Mouse (Mus musculus): Measurements from ENCODE around the gene Myl12a.

Myl12a gene

GRCm38 (mm10) chr17:70990403-70991303, 12.0 kb downstream of the Myl12a start:
- in situ Hi-C loops (cut with MboI; ENCODE audit: low sequenced_read_pairs) = no loop called here

GRCm38 (mm10) chr17:70989991-70990390, 12.7 kb downstream of the Myl12a start:
- in situ Hi-C loops (cut with MboI; ENCODE audit: low sequenced_read_pairs) = no loop called here

DNA sequence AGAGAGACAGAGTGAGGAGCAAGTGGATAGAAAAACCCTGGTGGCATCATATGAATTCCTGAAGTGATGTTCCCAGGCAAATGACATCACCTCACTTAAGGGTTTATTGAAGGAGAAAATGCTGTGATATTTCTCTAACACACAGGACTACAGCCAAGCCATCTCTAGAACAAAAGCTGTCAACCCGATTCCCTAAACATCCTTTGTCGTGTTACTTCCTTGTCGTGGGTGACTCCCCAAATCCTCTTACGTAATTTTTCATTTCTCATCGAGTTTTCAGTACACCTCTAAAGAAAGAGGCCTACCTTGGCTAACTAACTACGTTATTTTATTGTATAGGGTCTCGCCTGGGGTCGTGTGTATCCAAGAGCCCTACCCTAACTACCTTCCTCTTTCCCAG, 13.2 kb downstream of the Myl12a start:
- in situ Hi-C loops (cut with MboI; ENCODE audit: low sequenced_read_pairs) = no loop called here

GRCm38 (mm10) chr17:70988337-70988767, 14.3 kb downstream of the Myl12a start:
- in situ Hi-C loops (cut with MboI; ENCODE audit: low sequenced_read_pairs) = no loop called here

GRCm38 (mm10) chr17:70986831-70987660, 15.6 kb downstream of the Myl12a start:
- in situ Hi-C loops (cut with MboI; ENCODE audit: low sequenced_read_pairs) = no loop called here

DNA sequence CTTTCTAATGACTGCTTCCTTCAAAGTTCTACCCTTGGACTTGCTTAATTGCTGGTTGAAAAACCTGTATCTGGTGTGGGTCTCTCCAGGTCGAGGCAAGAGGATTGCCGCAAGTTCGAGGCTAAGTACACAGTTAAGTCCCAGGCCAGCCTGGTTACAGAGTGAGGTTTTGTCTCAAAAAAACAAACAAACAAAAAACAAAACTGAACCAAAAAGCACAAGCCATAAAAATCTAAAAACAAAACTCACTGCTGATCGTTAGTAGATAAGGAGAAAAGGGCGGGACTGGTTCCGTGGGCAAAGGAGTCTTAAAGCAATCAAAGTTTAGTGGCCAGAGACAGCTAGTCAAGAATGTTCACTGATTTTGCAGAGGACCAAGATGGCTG, 16.3 kb downstream of the Myl12a start:
- in situ Hi-C loops (cut with MboI; ENCODE audit: low sequenced_read_pairs) = no loop called here

- in situ Hi-C loops (cut with MboI; ENCODE audit: low sequenced_read_pairs) = no loop called here
Observed at GRCm38 (mm10) chr17:70985501-70986354, 16.9 kb downstream of the Myl12a start.

- in situ Hi-C loops (cut with MboI; ENCODE audit: low sequenced_read_pairs) = no loop called here
Observed at GRCm38 (mm10) chr17:70979345-70980223, 23.1 kb downstream of the Myl12a start.

GRCm38 (mm10) chr17:70977799-70978198, 24.9 kb downstream of the Myl12a start:
- in situ Hi-C loops (cut with MboI; ENCODE audit: low sequenced_read_pairs) = no loop called here

GRCm38 (mm10) chr17:70974065-70974464, 28.6 kb downstream of the Myl12a start:
- in situ Hi-C loops (cut with MboI; ENCODE audit: low sequenced_read_pairs) = loop anchor here (25.0 kb wide), 1 partner anchor 237 kb away; no protein-coding TSS in a partner anchor

- in situ Hi-C loops (cut with MboI; ENCODE audit: low sequenced_read_pairs) = loop anchor here (25.0 kb wide), 1 partner anchor 236 kb away; no protein-coding TSS in a partner anchor
Observed at GRCm38 (mm10) chr17:70973398-70973797, 29.3 kb downstream of the Myl12a start.

- in situ Hi-C loops (cut with MboI; ENCODE audit: low sequenced_read_pairs) = loop anchor here (25.0 kb wide), 1 partner anchor 234 kb away; no protein-coding TSS in a partner anchor
Observed at GRCm38 (mm10) chr17:70971206-70971605, 31.5 kb downstream of the Myl12a start.

GRCm38 (mm10) chr17:70968606-70969191, 34.0 kb downstream of the Myl12a start:
- in situ Hi-C loops (cut with MboI; ENCODE audit: low sequenced_read_pairs) = loop anchor here (25.0 kb wide), 1 partner anchor 231 kb away; no protein-coding TSS in a partner anchor

- in situ Hi-C loops (cut with MboI; ENCODE audit: low sequenced_read_pairs) = loop anchor here (25.0 kb wide), 1 partner anchor 230 kb away; no protein-coding TSS in a partner anchor
Observed at GRCm38 (mm10) chr17:70967646-70968045, 35.0 kb downstream of the Myl12a start.

DNA sequence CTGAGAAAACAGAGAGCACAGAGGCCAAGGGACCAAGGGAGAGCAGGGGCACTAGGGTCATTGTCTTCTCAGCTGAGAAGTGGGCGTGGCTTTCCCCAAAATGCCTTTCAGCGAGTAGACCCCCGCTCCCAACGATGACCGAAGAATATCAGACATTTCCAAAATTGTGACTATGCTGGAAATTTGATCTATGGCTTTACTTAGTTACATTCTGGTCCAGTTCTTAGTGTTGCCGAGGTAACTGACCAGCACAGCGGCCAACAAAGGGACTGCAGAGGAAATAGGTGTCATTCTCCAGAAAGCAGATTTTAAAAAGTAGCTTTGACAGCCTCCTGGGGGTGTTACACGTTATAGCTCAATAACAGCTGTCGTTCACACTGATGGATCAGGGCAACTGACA, 35.5 kb downstream of the Myl12a start:
- in situ Hi-C loops (cut with MboI; ENCODE audit: low sequenced_read_pairs) = loop anchor here (25.0 kb wide), 1 partner anchor 230 kb away; no protein-coding TSS in a partner anchor

DNA sequence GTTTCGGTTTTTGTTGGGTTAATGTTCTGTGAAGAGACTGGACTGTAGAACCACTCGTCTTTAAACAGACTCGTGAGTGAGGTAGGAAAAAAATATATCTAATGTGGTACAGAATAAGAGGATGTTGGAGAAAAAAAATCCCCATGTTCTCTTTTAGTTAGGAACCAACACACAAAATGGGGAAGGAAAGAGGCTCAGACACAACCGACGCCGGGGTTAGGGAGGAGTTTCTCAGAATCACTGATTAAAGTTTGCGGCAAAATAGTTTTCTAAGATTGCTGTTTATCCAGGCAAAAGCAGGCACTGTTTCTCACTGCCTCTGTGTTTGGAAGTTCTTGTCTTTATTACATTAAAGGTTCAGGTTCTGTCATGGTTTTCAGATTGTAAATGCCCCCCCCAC, 36.6 kb downstream of the Myl12a start:
- in situ Hi-C loops (cut with MboI; ENCODE audit: low sequenced_read_pairs) = loop anchor here (25.0 kb wide), 1 partner anchor 229 kb away; no protein-coding TSS in a partner anchor

DNA sequence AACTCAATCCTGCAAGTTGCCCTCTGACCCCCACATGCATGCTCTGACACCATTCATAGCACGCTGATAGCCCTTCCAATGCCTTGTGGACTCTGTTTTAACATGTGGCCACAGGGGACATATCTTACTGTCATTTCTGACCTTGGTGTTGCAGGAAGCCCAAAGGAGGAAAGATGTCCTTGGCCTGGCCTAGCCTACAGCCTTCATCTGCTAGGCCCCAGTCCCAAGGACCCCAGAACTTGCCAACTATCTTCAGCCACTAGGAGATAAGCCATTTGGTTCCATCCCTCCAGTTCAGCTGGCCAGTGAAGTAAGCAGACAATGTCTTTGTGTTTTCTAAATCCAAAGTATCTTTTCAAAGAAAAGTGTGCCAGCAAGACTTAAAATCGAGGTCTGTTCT, 37.4 kb downstream of the Myl12a start:
- in situ Hi-C loops (cut with MboI; ENCODE audit: low sequenced_read_pairs) = loop anchor here (25.0 kb wide), 1 partner anchor 228 kb away; no protein-coding TSS in a partner anchor

DNA sequence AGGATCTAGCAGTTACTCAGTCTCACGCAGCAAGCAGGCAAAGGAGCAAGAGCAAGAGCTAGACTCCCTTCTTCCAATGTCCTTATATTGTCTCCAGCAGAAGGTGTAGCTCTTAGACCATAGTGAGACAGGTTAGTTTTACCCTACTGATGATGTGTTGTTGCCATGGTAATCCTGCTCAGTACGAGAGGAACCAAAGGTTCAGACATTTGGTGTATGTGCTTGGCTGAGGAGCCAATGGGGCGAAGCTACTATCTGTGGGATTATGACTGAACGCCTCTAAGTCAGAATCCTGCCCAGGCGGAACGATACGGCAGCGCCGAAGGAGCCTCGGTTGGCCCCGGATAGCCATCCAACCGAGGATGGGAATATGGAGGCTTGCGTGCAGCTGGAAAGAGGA, 39.1 kb downstream of the Myl12a start:
- in situ Hi-C loops (cut with MboI; ENCODE audit: low sequenced_read_pairs) = loop anchor here (25.0 kb wide), 1 partner anchor 226 kb away; no protein-coding TSS in a partner anchor

GRCm38 (mm10) chr17:70951266-70951665, 51.4 kb downstream of the Myl12a start:
- in situ Hi-C loops (cut with MboI; ENCODE audit: low sequenced_read_pairs) = loop anchor here (25.0 kb wide), 1 partner anchor 214 kb away; no protein-coding TSS in a partner anchor

Data from CH12F3 (cell line).